Mouse (Mus musculus) lung, postnatal 10 days (tissue): ENCODE data around the gene Hspbap1.

Experiments used
- DNase-seq: peaks from one replicate; pipeline ENCODE4 v3.0.0; 2021

Hspbap1 gene

GRCm38 (mm10) chr16:35806973-35807662, 36.9 kb downstream of the Hspbap1 start:
- no peak for DNase-seq

GRCm38 (mm10) chr16:35807663-35807992, 37.5 kb downstream of the Hspbap1 start:
- DNase-seq = no peak

GRCm38 (mm10) chr16:35808838-35809237, 38.7 kb downstream of the Hspbap1 start:
- no peak for DNase-seq

GRCm38 (mm10) chr16:35813119-35813518, 42.9 kb downstream of the Hspbap1 start:
- no peak for DNase-seq

- peak; percentile 86 for DNase-seq
These were observed 47.3 kb downstream of the Hspbap1 start for GRCm38 (mm10) chr16:35817255-35818089.

GRCm38 (mm10) chr16:35829999-35830398, 59.8 kb downstream of the Hspbap1 start:
- DNase-seq = peak; percentile 26

GRCm38 (mm10) chr16:35832926-35833325, 62.8 kb downstream of the Hspbap1 start:
- DNase-seq = no peak

GRCm38 (mm10) chr16:35834653-35835052, 64.5 kb downstream of the Hspbap1 start:
- DNase-seq = no peak

- DNase-seq = peak; percentile 70
These were observed 69.5 kb downstream of the Hspbap1 start for GRCm38 (mm10) chr16:35839680-35840079.

- DNase-seq = no peak
These were observed 77.0 kb downstream of the Hspbap1 start for GRCm38 (mm10) chr16:35847138-35847537.

GRCm38 (mm10) chr16:35855846-35856245, 85.7 kb downstream of the Hspbap1 start:
- no peak for DNase-seq

- no peak for DNase-seq
These were observed 86.6 kb downstream of the Hspbap1 start for GRCm38 (mm10) chr16:35856766-35857165.

- peak; percentile 40 for DNase-seq
These were observed 90.1 kb downstream of the Hspbap1 start for GRCm38 (mm10) chr16:35860236-35860635.

- DNase-seq = no peak
These were observed 91.9 kb downstream of the Hspbap1 start for GRCm38 (mm10) chr16:35862057-35862456.

- no peak for DNase-seq
These were observed 97.6 kb downstream of the Hspbap1 start for GRCm38 (mm10) chr16:35867726-35868125.

- DNase-seq = peak; percentile 40
These were observed 99.0 kb downstream of the Hspbap1 start for GRCm38 (mm10) chr16:35869126-35869525.

- DNase-seq = no peak
These were observed 99.5 kb downstream of the Hspbap1 start for GRCm38 (mm10) chr16:35869656-35870055.

- DNase-seq = peak; percentile 42
These were observed 100.4 kb downstream of the Hspbap1 start for GRCm38 (mm10) chr16:35870581-35871047.

- DNase-seq = peak; percentile 56
These were observed 101.1 kb downstream of the Hspbap1 start, which contains the start of gene Parp14 for GRCm38 (mm10) chr16:35871048-35871851. Gene Parp14 (minus strand): TSS chr16:35871544.

GRCm38 (mm10) chr16:35871898-35872297, 101.7 kb downstream of the Hspbap1 start:
- DNase-seq = no peak

GRCm38 (mm10) chr16:35872410-35873006, 102.3 kb downstream of the Hspbap1 start:
- no peak for DNase-seq

GRCm38 (mm10) chr16:35874416-35874815, 104.2 kb downstream of the Hspbap1 start:
- peak; percentile 76 for DNase-seq
